Mouse (Mus musculus): Measurements from ENCODE around the gene Zfp58. TPM values are rescaled to one million over a fixed set of nuclear protein-coding genes. Genes with fewer than 3 reads are reported as not detected.
A peak's percentile ranks its signal among the peaks of the same experiment; 100 is the strongest.
"Not testable (repeated sequence)": the region's sequence is repeated elsewhere in the genome, so short reads cannot be mapped to it uniquely, and the experiment has no call there.

Gene Zfp58
- polyA plus RNA-seq, 1 experiment from 2014 or later: 2.1 TPM

DNA sequence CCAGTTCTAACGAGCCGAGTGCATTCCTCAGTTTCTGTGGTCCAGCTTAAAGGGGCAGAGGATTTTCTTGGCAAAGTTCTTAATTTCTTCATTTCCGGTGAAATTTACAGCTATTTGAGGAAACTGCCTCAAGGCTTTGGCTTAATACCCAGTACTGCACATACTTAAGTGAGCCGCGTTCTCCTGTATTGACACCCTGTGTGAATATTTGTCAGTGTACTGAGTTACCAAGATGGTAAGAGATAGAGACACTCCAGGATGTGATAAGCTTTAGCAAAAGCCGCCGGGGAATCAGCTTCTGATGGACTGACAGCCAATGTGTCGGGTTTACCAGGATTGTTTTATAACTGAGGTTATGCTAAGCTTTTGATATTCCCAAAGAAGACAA is 15.9 kb downstream of the Zfp58 start:
- H3K4me3 ChIP-seq (ENCODE audit: low read depth, low read length): peak overlapping the region; percentile 60
- no peak for TF ChIP-seq EP300 (IDR thresholded peaks at IDR 0.05; ENCODE audit: low read depth)
- TF ChIP-seq CTCF (IDR thresholded peaks at IDR 0.05; ENCODE audit: low read depth): no peak
- H3K9ac ChIP-seq (replicated peaks): peak overlapping the region; percentile 69
- 27% methylated on average over 8 of the region's 8 CpGs for WGBS (ENCODE audit: insufficient replicate concordance)
- no peak overlapping the region; the same call in none of the 2 replicates for H3K27ac ChIP-seq (ENCODE audit: low read depth)
- H3K36me3 ChIP-seq (replicated peaks; ENCODE audit: insufficient read depth, low read length): no peaks in the 10 kb centered on the region; the same call in 1 of the 2 replicates
- no peaks in the 10 kb centered on the region for H3K9me3 ChIP-seq (ENCODE audit: low read length)
- no peaks in the 10 kb centered on the region for H3K27me3 ChIP-seq (ENCODE audit: insufficient read depth, low read length)
- H3K4me1 ChIP-seq (ENCODE audit: insufficient read depth): peaks cover 8% of the 10 kb centered on the region; the same call in 1 of the 2 replicates
- peak overlapping the region; percentile 75 for H3K4me2 ChIP-seq (ENCODE audit: low read depth, low read length)
- no peak for DNase-seq
- no peak for ATAC-seq

DNA sequence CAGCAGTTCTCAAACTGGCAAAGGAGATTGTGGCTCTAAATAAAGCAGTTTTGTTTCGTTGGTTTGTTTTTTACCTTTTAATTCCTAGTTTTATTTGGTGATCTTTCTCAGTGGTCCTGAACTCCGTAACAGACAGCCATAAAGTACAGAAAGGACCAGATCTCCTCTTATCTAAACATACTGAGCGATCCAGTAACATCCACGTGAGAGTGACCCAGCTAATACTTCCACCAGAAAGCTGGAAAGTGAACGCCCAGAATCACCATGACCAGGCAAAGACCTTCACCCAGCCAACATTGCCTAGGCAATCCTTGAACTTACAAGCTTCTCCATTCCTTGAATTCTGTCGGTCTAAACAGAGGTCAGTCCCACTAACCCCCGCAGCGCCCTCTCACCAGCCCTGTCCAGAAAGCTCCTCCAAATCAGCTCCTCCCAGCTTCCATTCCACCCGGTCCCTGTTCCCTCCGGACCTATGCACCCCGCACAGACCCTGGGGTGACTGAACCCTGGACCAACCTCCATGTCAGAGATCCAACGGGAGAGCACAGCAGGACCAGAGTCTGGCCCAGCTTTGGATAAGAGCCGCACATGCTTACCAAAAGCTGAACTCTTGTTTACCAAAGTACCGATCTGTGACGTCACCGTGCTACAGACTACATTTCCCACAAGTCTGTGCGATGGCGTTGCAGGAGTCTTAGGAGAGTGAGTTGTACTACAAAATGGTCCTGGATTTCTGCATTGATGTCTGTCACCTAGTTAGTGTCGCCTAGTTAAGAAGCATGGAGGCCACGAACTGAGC is 16.5 kb downstream of the Zfp58 start, which contains the start of gene Zfp874b:
Gene Zfp874b, minus strand, starts transcription at position 634 of the 799 bp plus-strand sequence.
- DNase-seq (peak; percentile 90), ATAC-seq (peak; percentile 93)
- Histone ChIP-seq H3K4me1 (ENCODE audit: insufficient read depth) (peaks cover 8% of the 10 kb centered on the region; the same call in 1 of the 2 replicates), H3K4me2 (ENCODE audit: low read depth, low read length) (peak within 1 kb of the TSS; percentile 75), H3K36me3 (replicated peaks; ENCODE audit: insufficient read depth, low read length) (no peaks in the 10 kb centered on the region; the same call in 1 of the 2 replicates), H3K27ac (ENCODE audit: low read depth) (peak within 1 kb of the TSS; percentile 92), H3K4me3 (ENCODE audit: low read depth, low read length) (peak within 1 kb of the TSS; percentile 60), H3K9ac (replicated peaks) (peak within 1 kb of the TSS; percentile 69), H3K9me3 (ENCODE audit: low read length) (no peaks in the 10 kb centered on the region), H3K27me3 (ENCODE audit: insufficient read depth, low read length) (no peaks in the 10 kb centered on the region)
- WGBS (ENCODE audit: insufficient replicate concordance): 2% methylated on average over 20 of the region's 20 CpGs
- peak; percentile 56; the same call in 1 of the 2 replicates for TF ChIP-seq EP300 (IDR thresholded peaks at IDR 0.05; ENCODE audit: low read depth)
- TF ChIP-seq CTCF (IDR thresholded peaks at IDR 0.05; ENCODE audit: low read depth): no peak

DNA sequence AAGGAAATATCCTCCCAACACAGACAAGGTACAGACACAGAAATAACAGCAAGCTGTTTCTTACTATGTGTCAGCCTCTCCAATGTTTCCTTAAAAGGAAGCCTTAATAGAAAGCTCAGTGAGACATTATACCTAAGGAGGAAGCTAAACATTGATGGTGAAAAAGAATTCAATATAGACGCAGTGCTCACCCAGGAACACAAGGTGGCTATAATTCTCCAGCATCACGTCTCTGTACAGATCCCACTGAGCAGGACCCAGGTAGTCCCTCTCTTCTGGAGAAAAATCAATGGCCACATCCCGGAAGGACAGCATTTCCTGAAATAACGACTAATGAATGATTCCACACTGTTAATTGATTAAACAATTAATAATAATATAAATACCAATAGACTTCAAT is 18.8 kb downstream of the Zfp58 start:
- H3K36me3 ChIP-seq (replicated peaks; ENCODE audit: insufficient read depth, low read length): peaks cover 6% of the 10 kb centered on the region
- DNase-seq (no peak), ATAC-seq (no peak)
- TF ChIP-seq CTCF (IDR thresholded peaks at IDR 0.05; ENCODE audit: low read depth) (peak; percentile 31), EP300 (IDR thresholded peaks at IDR 0.05; ENCODE audit: low read depth) (no peak)
- H3K4me3 ChIP-seq (ENCODE audit: low read depth, low read length): no peak overlapping the region
- 66% methylated on average over 4 of the region's 4 CpGs for WGBS (ENCODE audit: insufficient replicate concordance)
- H3K9ac ChIP-seq (replicated peaks): no peak overlapping the region
- H3K27ac ChIP-seq (ENCODE audit: low read depth): no peak overlapping the region
- no peaks in the 10 kb centered on the region for H3K9me3 ChIP-seq (ENCODE audit: low read length)
- H3K27me3 ChIP-seq (ENCODE audit: insufficient read depth, low read length): no peaks in the 10 kb centered on the region
- H3K4me2 ChIP-seq (ENCODE audit: low read depth, low read length): no peak overlapping the region
- peaks cover 8% of the 10 kb centered on the region; the same call in 1 of the 2 replicates for H3K4me1 ChIP-seq (ENCODE audit: insufficient read depth)

DNA sequence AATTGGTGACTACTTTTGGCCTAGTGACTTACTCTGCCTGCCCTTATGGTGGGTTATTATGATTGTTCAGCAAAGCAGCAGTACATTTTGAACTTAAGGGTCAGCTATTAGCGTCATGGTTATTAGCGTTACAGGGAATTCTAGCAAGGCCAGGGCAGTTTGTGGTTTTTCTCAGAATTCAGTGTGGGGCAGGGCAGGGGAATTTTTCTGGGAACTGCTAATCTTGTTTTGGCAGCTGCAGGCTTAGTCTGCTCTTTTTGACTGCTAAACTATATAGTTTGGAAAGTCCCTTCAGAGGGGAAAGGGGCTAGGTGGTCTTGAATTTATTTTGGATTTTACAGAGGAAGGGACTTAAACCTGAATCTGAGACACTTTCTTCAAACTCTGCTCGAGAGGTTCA is 31.1 kb downstream of the Zfp58 start:
- Histone ChIP-seq H3K4me1 (ENCODE audit: insufficient read depth) (peaks cover 2% of the 10 kb centered on the region; the same call in 1 of the 2 replicates), H3K9me3 (ENCODE audit: low read length) (no peaks in the 10 kb centered on the region), H3K4me3 (ENCODE audit: low read depth, low read length) (no peak overlapping the region), H3K9ac (replicated peaks) (no peak overlapping the region), H3K4me2 (ENCODE audit: low read depth, low read length) (no peak overlapping the region), H3K27me3 (ENCODE audit: insufficient read depth, low read length) (no peaks in the 10 kb centered on the region), H3K36me3 (replicated peaks; ENCODE audit: insufficient read depth, low read length) (peaks cover 11% of the 10 kb centered on the region), H3K27ac (ENCODE audit: low read depth) (no peak overlapping the region)
- TF ChIP-seq CTCF (IDR thresholded peaks at IDR 0.05; ENCODE audit: low read depth) (no peak), EP300 (IDR thresholded peaks at IDR 0.05; ENCODE audit: low read depth) (no peak)
- DNase-seq (no peak), ATAC-seq (no peak)
- WGBS (ENCODE audit: insufficient replicate concordance): 78% methylated on average over 3 of the region's 3 CpGs

DNA sequence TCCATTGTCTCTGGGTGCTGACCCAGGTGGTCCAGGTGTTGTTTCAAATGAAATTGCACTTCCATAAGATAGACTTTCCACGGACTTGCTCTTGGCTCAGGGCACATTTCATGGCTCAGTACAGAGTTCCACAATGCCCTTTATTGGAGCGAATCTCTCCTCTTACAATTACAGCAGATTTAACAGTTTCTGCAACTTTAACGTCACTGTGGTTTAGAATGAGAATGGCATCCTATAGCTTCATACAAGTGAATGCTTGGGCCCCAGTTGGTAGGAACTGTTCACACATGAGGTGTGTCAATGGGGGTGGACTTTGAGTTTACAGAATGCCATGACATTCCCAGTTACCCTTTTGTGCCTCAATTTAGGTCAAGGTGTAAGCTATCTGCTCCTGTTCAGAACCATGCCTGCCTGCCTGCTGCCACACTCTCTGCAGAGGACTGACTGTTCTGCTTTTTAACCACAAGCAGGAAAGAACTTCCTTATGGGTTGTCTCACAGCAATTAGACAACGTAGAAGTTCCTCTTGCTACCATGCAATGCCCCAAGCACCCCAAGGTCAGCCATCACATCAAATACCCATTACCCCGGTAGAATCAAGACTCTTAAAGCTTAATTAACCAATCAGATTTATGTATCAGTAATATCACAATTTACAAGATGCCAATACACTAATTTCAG is 36.7 kb downstream of the Zfp58 start:
- WGBS (ENCODE audit: insufficient replicate concordance): 37% methylated on average over 2 of the region's 5 CpGs
- DNase-seq; H3K4me2 ChIP-seq (ENCODE audit: low read depth, low read length); H3K27ac ChIP-seq (ENCODE audit: low read depth); H3K9me3 ChIP-seq (ENCODE audit: low read length); H3K4me3 ChIP-seq (ENCODE audit: low read depth, low read length); H3K36me3 ChIP-seq (replicated peaks; ENCODE audit: insufficient read depth, low read length); H3K27me3 ChIP-seq (ENCODE audit: insufficient read depth, low read length); H3K9ac ChIP-seq (replicated peaks); ATAC-seq; H3K4me1 ChIP-seq (ENCODE audit: insufficient read depth): not testable (repeated sequence)

DNA sequence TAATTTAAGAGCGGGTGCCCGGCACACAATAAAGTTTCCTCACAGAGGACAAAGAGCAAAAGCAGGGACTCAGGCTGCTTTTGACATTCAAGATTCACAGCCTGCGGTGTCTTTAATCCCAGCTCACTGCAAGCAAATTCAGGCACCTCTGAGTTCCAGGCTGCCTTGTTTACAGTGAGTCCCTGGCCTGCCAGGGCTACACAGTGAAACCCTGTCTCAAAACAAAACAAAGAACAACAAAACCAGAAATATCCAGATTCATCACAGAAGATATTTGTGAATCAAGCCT is 48.4 kb downstream of the Zfp58 start:
- H3K9ac ChIP-seq (replicated peaks): peak overlapping the region; percentile 67; the same call in 1 of the 2 replicates
- DNase-seq (no peak), ATAC-seq (peak; percentile 16)
- H3K36me3 ChIP-seq (replicated peaks; ENCODE audit: insufficient read depth, low read length): 0 out of 2 replicates have a peak, but pooled peaks cover 6% of the 10 kb centered on the region
- 10% methylated on average over 3 of the region's 3 CpGs for WGBS (ENCODE audit: insufficient replicate concordance)
- TF ChIP-seq EP300 (IDR thresholded peaks at IDR 0.05; ENCODE audit: low read depth): no peak
- no peak for TF ChIP-seq CTCF (IDR thresholded peaks at IDR 0.05; ENCODE audit: low read depth)
- H3K4me3 ChIP-seq (ENCODE audit: low read depth, low read length): peak overlapping the region; percentile 64
- no peaks in the 10 kb centered on the region for H3K9me3 ChIP-seq (ENCODE audit: low read length)
- H3K27ac ChIP-seq (ENCODE audit: low read depth): peak overlapping the region; percentile 79
- peaks cover 11% of the 10 kb centered on the region for H3K4me1 ChIP-seq (ENCODE audit: insufficient read depth)
- no peaks in the 10 kb centered on the region for H3K27me3 ChIP-seq (ENCODE audit: insufficient read depth, low read length)
- peak overlapping the region; percentile 79 for H3K4me2 ChIP-seq (ENCODE audit: low read depth, low read length)
